Mouse (Mus musculus): ENCODE measurements at regions not wholly inside any gene's neighbourhood (a gene's known extent, or its start where the extent isn't known, plus 50 kb on each side); places are given as distances from the start of the nearest gene placed in this dataset.

GRCm38 (mm10) chr11:31615107-31615811 is 56.4 kb downstream of the Bod1 start:
- peak; percentile 39 for DNase-seq (ENCODE audit: low spot score)
- no peaks in the 10 kb centered on the region for H3K36me3 ChIP-seq (ENCODE audit: control insufficient read depth, insufficient read depth, low read length)
- H3K9me3 ChIP-seq (ENCODE audit: control insufficient read depth, low read length) = no peaks in the 10 kb centered on the region
- no peaks in the 10 kb centered on the region for H3K27me3 ChIP-seq (replicated peaks; ENCODE audit: control insufficient read depth, insufficient read depth, low read length)
- no peaks in the 10 kb centered on the region for H3K4me1 ChIP-seq (replicated peaks; ENCODE audit: control insufficient read depth, insufficient read depth, low read length)
- H3K27ac ChIP-seq (ENCODE audit: low read depth, low read length) = no peak overlapping the region
- 57% methylated on average over 10 of the region's 10 CpGs for WGBS
- H3K9ac ChIP-seq (ENCODE audit: low read depth, low read length) = no peak overlapping the region
- peak; percentile 26; the same call in 1 of the 2 replicates for ATAC-seq (replicated peaks; ENCODE audit: low FRiP score)
- no peak overlapping the region for H3K4me2 ChIP-seq
- no peak overlapping the region for H3K4me3 ChIP-seq (ENCODE audit: low read depth, low read length)

DNA sequence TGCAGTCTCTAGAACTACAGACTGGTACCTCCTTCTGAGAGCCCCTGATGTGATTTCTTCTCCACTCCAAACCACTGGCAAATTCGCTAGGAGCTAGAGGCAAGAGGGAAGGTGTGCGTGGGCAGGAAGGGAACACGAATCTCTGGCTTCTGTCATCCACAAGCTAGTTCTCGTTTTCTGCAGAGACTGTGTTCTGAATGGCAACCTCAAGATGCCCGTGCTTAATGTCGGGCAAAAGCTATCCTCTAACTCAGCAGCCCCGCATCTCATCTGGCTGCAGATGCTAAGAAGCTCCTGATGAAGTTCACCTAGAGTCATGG is 57.3 kb downstream of the Bod1 start:
- DNase-seq (ENCODE audit: low spot score) = no peak
- Histone ChIP-seq H3K9me3 (ENCODE audit: control insufficient read depth, low read length) (no peaks in the 10 kb centered on the region), H3K4me2 (no peak overlapping the region), H3K4me1 (replicated peaks; ENCODE audit: control insufficient read depth, insufficient read depth, low read length) (no peaks in the 10 kb centered on the region), H3K36me3 (ENCODE audit: control insufficient read depth, insufficient read depth, low read length) (no peaks in the 10 kb centered on the region), H3K9ac (ENCODE audit: low read depth, low read length) (no peak overlapping the region), H3K27ac (ENCODE audit: low read depth, low read length) (no peak overlapping the region), H3K27me3 (replicated peaks; ENCODE audit: control insufficient read depth, insufficient read depth, low read length) (no peaks in the 10 kb centered on the region), H3K4me3 (ENCODE audit: low read depth, low read length) (no peak overlapping the region)
- ATAC-seq (replicated peaks; ENCODE audit: low FRiP score) = no peak
- 74% methylated on average over 7 of the region's 7 CpGs for WGBS

- no peaks in the 10 kb centered on the region for H3K36me3 ChIP-seq (ENCODE audit: control insufficient read depth, insufficient read depth, low read length)
Measured at GRCm38 (mm10) chr11:31613688-31614393, 57.8 kb downstream of the Bod1 start.

GRCm38 (mm10) chr11:31608458-31608857 is 63.2 kb downstream of the Bod1 start:
- no peak overlapping the region for H3K9ac ChIP-seq (ENCODE audit: low read depth, low read length)
- H3K36me3 ChIP-seq (ENCODE audit: control insufficient read depth, insufficient read depth, low read length) = no peaks in the 10 kb centered on the region
- ATAC-seq (replicated peaks; ENCODE audit: low FRiP score) = no peak
- H3K9me3 ChIP-seq (ENCODE audit: control insufficient read depth, low read length) = no peaks in the 10 kb centered on the region
- no peak overlapping the region for H3K4me3 ChIP-seq (ENCODE audit: low read depth, low read length)
- WGBS = 88% methylated on average over 4 of the region's 4 CpGs
- no peaks in the 10 kb centered on the region for H3K4me1 ChIP-seq (replicated peaks; ENCODE audit: control insufficient read depth, insufficient read depth, low read length)
- H3K27ac ChIP-seq (ENCODE audit: low read depth, low read length) = no peak overlapping the region
- H3K4me2 ChIP-seq = no peak overlapping the region
- peak; percentile 9 for DNase-seq (ENCODE audit: low spot score)
- H3K27me3 ChIP-seq (replicated peaks; ENCODE audit: control insufficient read depth, insufficient read depth, low read length) = no peaks in the 10 kb centered on the region

More at GRCm38 (mm10) chr11:31613688-31614393, 57.8 kb downstream of the Bod1 start:
- H3K27ac ChIP-seq (ENCODE audit: low read depth, low read length) = no peak overlapping the region
- H3K4me1 ChIP-seq (replicated peaks; ENCODE audit: control insufficient read depth, insufficient read depth, low read length) = no peaks in the 10 kb centered on the region
- DNase-seq (ENCODE audit: low spot score) (no peak), ATAC-seq (replicated peaks; ENCODE audit: low FRiP score) (no peak)
- no peak overlapping the region for H3K4me3 ChIP-seq (ENCODE audit: low read depth, low read length)
- no peaks in the 10 kb centered on the region for H3K9me3 ChIP-seq (ENCODE audit: control insufficient read depth, low read length)
- no peaks in the 10 kb centered on the region for H3K27me3 ChIP-seq (replicated peaks; ENCODE audit: control insufficient read depth, insufficient read depth, low read length)
- 67% methylated on average over 11 of the region's 11 CpGs for WGBS
- no peak overlapping the region for H3K9ac ChIP-seq (ENCODE audit: low read depth, low read length)
- no peak overlapping the region for H3K4me2 ChIP-seq

DNA sequence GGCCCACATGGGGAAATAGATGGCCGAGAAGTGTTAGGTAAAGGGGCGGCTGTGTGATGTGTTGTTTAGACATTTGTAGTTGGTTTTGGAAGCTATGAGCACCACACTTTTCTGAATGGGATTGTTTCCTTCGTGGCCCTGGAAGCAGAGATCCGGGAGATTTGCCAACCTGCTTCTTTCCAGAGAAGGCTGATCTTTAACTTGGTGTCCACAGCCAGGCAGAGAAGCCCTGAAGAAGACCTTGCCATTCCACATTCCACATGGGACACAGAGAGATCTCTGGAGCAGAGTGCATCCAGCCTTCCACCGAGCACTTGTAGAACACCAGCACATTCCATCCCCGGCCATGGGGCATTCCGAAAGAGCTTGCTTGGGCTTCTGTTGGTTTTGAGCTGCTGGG is 70.2 kb downstream of the Bod1 start:
- Histone ChIP-seq H3K4me3 (ENCODE audit: low read depth, low read length) (no peak overlapping the region), H3K9me3 (ENCODE audit: control insufficient read depth, low read length) (no peaks in the 10 kb centered on the region), H3K4me2 (no peak overlapping the region), H3K27me3 (replicated peaks; ENCODE audit: control insufficient read depth, insufficient read depth, low read length) (no peaks in the 10 kb centered on the region), H3K27ac (ENCODE audit: low read depth, low read length) (no peak overlapping the region), H3K9ac (ENCODE audit: low read depth, low read length) (no peak overlapping the region), H3K4me1 (replicated peaks; ENCODE audit: control insufficient read depth, insufficient read depth, low read length) (no peaks in the 10 kb centered on the region), H3K36me3 (ENCODE audit: control insufficient read depth, insufficient read depth, low read length) (no peaks in the 10 kb centered on the region)
- 78% methylated on average over 7 of the region's 7 CpGs for WGBS
- ATAC-seq (replicated peaks; ENCODE audit: low FRiP score) = no peak
- no peak for DNase-seq (ENCODE audit: low spot score)

GRCm38 (mm10) chr11:31593604-31594003 is 78.1 kb downstream of the Bod1 start:
- 89% methylated on average over 2 of the region's 2 CpGs for WGBS
- Histone ChIP-seq H3K27me3 (replicated peaks; ENCODE audit: control insufficient read depth, insufficient read depth, low read length) (no peaks in the 10 kb centered on the region), H3K9me3 (ENCODE audit: control insufficient read depth, low read length) (no peaks in the 10 kb centered on the region), H3K4me2 (no peak overlapping the region), H3K36me3 (ENCODE audit: control insufficient read depth, insufficient read depth, low read length) (no peaks in the 10 kb centered on the region), H3K27ac (ENCODE audit: low read depth, low read length) (no peak overlapping the region), H3K4me3 (ENCODE audit: low read depth, low read length) (no peak overlapping the region), H3K4me1 (replicated peaks; ENCODE audit: control insufficient read depth, insufficient read depth, low read length) (no peaks in the 10 kb centered on the region), H3K9ac (ENCODE audit: low read depth, low read length) (no peak overlapping the region)
- no peak for ATAC-seq (replicated peaks; ENCODE audit: low FRiP score)
- no peak for DNase-seq (ENCODE audit: low spot score)

GRCm38 (mm10) chr11:31592061-31592460 is 79.6 kb downstream of the Bod1 start:
- H3K9ac ChIP-seq (ENCODE audit: low read depth, low read length) = no peak overlapping the region
- no peaks in the 10 kb centered on the region for H3K4me1 ChIP-seq (replicated peaks; ENCODE audit: control insufficient read depth, insufficient read depth, low read length)
- DNase-seq (ENCODE audit: low spot score) (no peak), ATAC-seq (replicated peaks; ENCODE audit: low FRiP score) (no peak)
- no peaks in the 10 kb centered on the region for H3K9me3 ChIP-seq (ENCODE audit: control insufficient read depth, low read length)
- H3K27ac ChIP-seq (ENCODE audit: low read depth, low read length) = no peak overlapping the region
- H3K36me3 ChIP-seq (ENCODE audit: control insufficient read depth, insufficient read depth, low read length) = no peaks in the 10 kb centered on the region
- H3K4me2 ChIP-seq = no peak overlapping the region
- no peak overlapping the region for H3K4me3 ChIP-seq (ENCODE audit: low read depth, low read length)
- WGBS = 69% methylated on average over 11 of the region's 11 CpGs
- no peaks in the 10 kb centered on the region for H3K27me3 ChIP-seq (replicated peaks; ENCODE audit: control insufficient read depth, insufficient read depth, low read length)

- ATAC-seq (replicated peaks; ENCODE audit: low FRiP score) (no peak), DNase-seq (ENCODE audit: low spot score) (no peak)
- H3K9ac ChIP-seq (ENCODE audit: low read depth, low read length) = no peak overlapping the region
- H3K36me3 ChIP-seq (ENCODE audit: control insufficient read depth, insufficient read depth, low read length) = no peaks in the 10 kb centered on the region
- H3K27me3 ChIP-seq (replicated peaks; ENCODE audit: control insufficient read depth, insufficient read depth, low read length) = no peaks in the 10 kb centered on the region
- WGBS = 71% methylated on average over 6 of the region's 6 CpGs
- H3K4me2 ChIP-seq = no peak overlapping the region
- no peaks in the 10 kb centered on the region for H3K4me1 ChIP-seq (replicated peaks; ENCODE audit: control insufficient read depth, insufficient read depth, low read length)
- no peaks in the 10 kb centered on the region for H3K9me3 ChIP-seq (ENCODE audit: control insufficient read depth, low read length)
- H3K4me3 ChIP-seq (ENCODE audit: low read depth, low read length) = no peak overlapping the region
- H3K27ac ChIP-seq (ENCODE audit: low read depth, low read length) = no peak overlapping the region
Measured at GRCm38 (mm10) chr11:31591037-31591554, 80.6 kb downstream of the Bod1 start.

DNA sequence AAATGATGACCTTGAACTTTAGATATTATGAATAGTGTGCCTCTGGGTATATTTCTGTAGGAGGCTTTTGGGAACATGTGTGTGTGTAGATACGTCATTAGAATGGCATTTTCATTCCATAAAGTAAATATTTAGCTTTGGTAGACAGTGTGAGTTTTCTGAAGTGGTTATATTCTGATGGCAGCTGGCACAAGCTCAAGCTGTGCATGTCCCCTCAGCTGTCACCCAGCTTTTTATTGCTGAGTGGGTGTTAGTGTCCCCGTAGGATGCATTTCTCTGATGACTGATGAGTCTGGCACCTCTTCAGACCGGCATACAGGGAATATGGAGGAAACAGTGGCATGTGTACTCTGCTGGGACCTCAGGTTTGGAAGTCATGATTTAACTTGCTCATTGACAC is 96.7 kb downstream of the Bod1 start:
- Histone ChIP-seq H3K27ac (ENCODE audit: low read depth, low read length) (no peak overlapping the region), H3K4me2 (no peak overlapping the region), H3K4me1 (replicated peaks; ENCODE audit: control insufficient read depth, insufficient read depth, low read length) (no peaks in the 10 kb centered on the region), H3K27me3 (replicated peaks; ENCODE audit: control insufficient read depth, insufficient read depth, low read length) (no peaks in the 10 kb centered on the region), H3K36me3 (ENCODE audit: control insufficient read depth, insufficient read depth, low read length) (no peaks in the 10 kb centered on the region), H3K9me3 (ENCODE audit: control insufficient read depth, low read length) (no peaks in the 10 kb centered on the region), H3K9ac (ENCODE audit: low read depth, low read length) (no peak overlapping the region), H3K4me3 (ENCODE audit: low read depth, low read length) (no peak overlapping the region)
- ATAC-seq (replicated peaks; ENCODE audit: low FRiP score) (no peak), DNase-seq (ENCODE audit: low spot score) (no peak)
- WGBS = 64% methylated on average over 3 of the region's 3 CpGs

All from liver, embryonic 11.5 days (tissue).